Mouse (Mus musculus) CH12.LX (cell line): ENCODE results near the gene Slc17a3. TPM values are rescaled to one million over a fixed set of nuclear protein-coding genes. Genes with fewer than 3 reads are reported as not detected.

Experiments used
- DNase-seq: peaks from one replicate; pipeline ENCODE4 v3.0.0-alpha.2; 2013; ENCODE audit errors: extremely low read depth
- H3K27ac ChIP-seq: 2 replicates; pipeline ENCODE4 v1.5.1; 2012; ENCODE audit warnings: low read depth, mild to moderate bottlenecking, control low read depth, moderate library complexity; ENCODE audit not compliant: insufficient read depth
- H3K27me3 ChIP-seq: replicated peaks from 2 replicates; pipeline ENCODE3; 2012; ENCODE audit warnings: inconsistent platforms
- H3K36me3 ChIP-seq, 2 experiments: replicated peaks in 1 of 2; 2 replicates each; pipeline versions ENCODE3 to v1.6.1; 2012; ENCODE audit warnings: inconsistent platforms in 1 of 2, low read length in 1 of 2, mild to moderate bottlenecking in 1 of 2, mixed read lengths in 1 of 2, moderate library complexity in 1 of 2; ENCODE audit not compliant: control insufficient read depth in 1 of 2, insufficient read depth in 1 of 2
- H3K4me1 ChIP-seq, 2 experiments: 2 replicates each; pipeline ENCODE4 v1.6.1; 2012; ENCODE audit warnings: inconsistent platforms in 1 of 2, moderate library complexity in 1 of 2; ENCODE audit not compliant: insufficient read depth in 2 of 2, control insufficient read depth in 1 of 2
- H3K4me2 ChIP-seq: 2 replicates; pipeline ENCODE4 v1.6.1; 2012; ENCODE audit warnings: low read depth, mild to moderate bottlenecking, control low read depth; ENCODE audit not compliant: poor library complexity, insufficient read depth, severe bottlenecking
- H3K4me3 ChIP-seq, 3 experiments: fragments of 150-350 bp in 1 of 3; sonication (generic) in 1 of 3; replicated peaks in 1 of 3; 2 replicates each; pipeline versions ENCODE3 to v1.5.1; 2011 to 2012; ENCODE audit warnings: low read depth in 2 of 3, low read length in 2 of 3, mild to moderate bottlenecking in 2 of 3, moderate library complexity in 2 of 3, control low read depth in 1 of 3, improper control_type of control experiment in 1 of 3, inconsistent platforms in 1 of 3, mixed read lengths in 1 of 3; ENCODE audit not compliant: poor library complexity in 1 of 3
- H3K79me2 ChIP-seq: replicated peaks from 2 replicates; pipeline ENCODE4 v1.6.1; 2012; ENCODE audit warnings: mild to moderate bottlenecking, moderate library complexity; ENCODE audit not compliant: control insufficient read depth, poor library complexity, insufficient read depth, severe bottlenecking; ENCODE audit errors: extremely low read depth
- H3K9ac ChIP-seq: 2 replicates; pipeline ENCODE4 v1.6.1; 2012; ENCODE audit warnings: low read depth, mild to moderate bottlenecking, control low read depth, moderate library complexity; ENCODE audit not compliant: insufficient read depth
- H3K9me3 ChIP-seq: replicated peaks from 2 replicates; pipeline ENCODE3; 2012; ENCODE audit warnings: low read length, inconsistent platforms, mixed read lengths
- BHLHE40 ChIP-seq: IDR thresholded peaks from 2 replicates; pipeline ENCODE4 v1.6.1; 2011; ENCODE audit warnings: mild to moderate bottlenecking, low read depth, low read length, improper control_type of control experiment
- CHD1 ChIP-seq: IDR thresholded peaks from 2 replicates; pipeline ENCODE4 v1.6.1; 2012; ENCODE audit warnings: low read depth, low read length, improper control_type of control experiment, inconsistent platforms
- CTCF ChIP-seq, 2 experiments: IDR thresholded peaks in 1 of 2; conservative IDR thresholded peaks in 1 of 2; 2 replicates each; pipeline ENCODE4 v1.5.1; 2011 to 2012; ENCODE audit warnings: low read depth in 2 of 2, low read length in 2 of 2, improper control_type of control experiment in 1 of 2, inconsistent platforms in 1 of 2, mild to moderate bottlenecking in 1 of 2, moderate library complexity in 1 of 2
- E2F4 ChIP-seq: IDR thresholded peaks from 2 replicates; pipeline ENCODE4 v1.6.1; 2011; ENCODE audit warnings: low read depth, low read length, improper control_type of control experiment; ENCODE audit not compliant: insufficient replicate concordance
- ETS1 ChIP-seq: conservative IDR thresholded peaks from 2 replicates; pipeline ENCODE4 v1.6.1; 2012; ENCODE audit warnings: low read depth, mild to moderate bottlenecking, inconsistent platforms, low read length, improper control_type of control experiment, moderate library complexity
- GABPA ChIP-seq: IDR thresholded peaks from 2 replicates; pipeline ENCODE4 v1.6.1; 2012; ENCODE audit warnings: low read depth, low read length, improper control_type of control experiment, inconsistent platforms; ENCODE audit not compliant: insufficient replicate concordance
- IRF4 ChIP-seq: IDR thresholded peaks from 2 replicates; pipeline ENCODE4 v1.6.1; 2014; ENCODE audit warnings: low read depth, mild to moderate bottlenecking, inconsistent platforms, low read length, improper control_type of control experiment
- JUN ChIP-seq: IDR thresholded peaks from 2 replicates; pipeline ENCODE4 v1.6.1; 2011; ENCODE audit warnings: low read depth, mild to moderate bottlenecking, low read length, improper control_type of control experiment, moderate library complexity; ENCODE audit not compliant: insufficient read depth
- JUND ChIP-seq: conservative IDR thresholded peaks from 2 replicates; pipeline ENCODE4 v1.6.1; 2011; ENCODE audit warnings: low read depth, low read length, improper control_type of control experiment
- KAT2A ChIP-seq: IDR thresholded peaks from 2 replicates; pipeline ENCODE4 v1.6.1; 2012; ENCODE audit warnings: low read length, improper control_type of control experiment, inconsistent platforms; ENCODE audit not compliant: insufficient replicate concordance
- MAFK ChIP-seq: IDR thresholded peaks from 2 replicates; pipeline ENCODE4 v1.6.1; 2011; ENCODE audit warnings: low read length, improper control_type of control experiment; ENCODE audit not compliant: insufficient replicate concordance
- MAZ ChIP-seq: IDR thresholded peaks from 2 replicates; pipeline ENCODE4 v1.6.1; 2012; ENCODE audit warnings: low read depth, mild to moderate bottlenecking, inconsistent platforms, low read length, improper control_type of control experiment, moderate library complexity
- MEF2A ChIP-seq: IDR thresholded peaks from 2 replicates; pipeline ENCODE4 v1.6.1; 2014; ENCODE audit warnings: low read depth, mild to moderate bottlenecking, inconsistent platforms, low read length, improper control_type of control experiment, borderline replicate concordance
- MYC ChIP-seq: IDR thresholded peaks from 2 replicates; pipeline ENCODE4 v1.6.1; 2011; ENCODE audit warnings: low read depth, mild to moderate bottlenecking, improper control_type of control experiment, low read length
- NRF1 ChIP-seq: IDR thresholded peaks from 2 replicates; pipeline ENCODE4 v1.6.1; 2014; ENCODE audit warnings: low read depth, mild to moderate bottlenecking, inconsistent platforms, low read length, improper control_type of control experiment, moderate library complexity
- PAX5 ChIP-seq: IDR thresholded peaks from 2 replicates; pipeline ENCODE4 v1.6.1; 2012; ENCODE audit warnings: low read length, inconsistent platforms, mixed read lengths
- POLR2A ChIP-seq: IDR thresholded peaks from 2 replicates; pipeline ENCODE4 v1.6.1; 2011; ENCODE audit warnings: low read depth, mild to moderate bottlenecking, improper control_type of control experiment, low read length
- RAD21 ChIP-seq: IDR thresholded peaks from 2 replicates; pipeline ENCODE4 v1.6.1; 2011; ENCODE audit warnings: low read depth, mild to moderate bottlenecking, low read length, improper control_type of control experiment, moderate library complexity
- SIN3A ChIP-seq: IDR thresholded peaks from 2 replicates; pipeline ENCODE4 v1.6.1; 2012; ENCODE audit warnings: low read length, improper control_type of control experiment, inconsistent platforms
- SMC3 ChIP-seq: IDR thresholded peaks from 2 replicates; pipeline ENCODE4 v1.6.1; 2011; ENCODE audit warnings: low read depth, low read length, improper control_type of control experiment
- TBP ChIP-seq: conservative IDR thresholded peaks from 2 replicates; pipeline ENCODE4 v1.6.1; 2011; ENCODE audit warnings: low read depth, low read length, improper control_type of control experiment
- UBTF ChIP-seq: IDR thresholded peaks from 2 replicates; pipeline ENCODE4 v1.6.1; 2012; ENCODE audit warnings: low read depth, mild to moderate bottlenecking, inconsistent platforms, low read length, improper control_type of control experiment, moderate library complexity
- USF1 ChIP-seq: IDR thresholded peaks from 2 replicates; pipeline ENCODE4 v1.6.1; 2014; ENCODE audit warnings: low read depth, mild to moderate bottlenecking, inconsistent platforms, low read length, improper control_type of control experiment
- ZMIZ1 ChIP-seq: IDR thresholded peaks from 2 replicates; pipeline ENCODE4 v1.6.1; 2012; ENCODE audit warnings: low read depth, mild to moderate bottlenecking, inconsistent platforms, low read length, improper control_type of control experiment
- ZNF384 ChIP-seq: IDR thresholded peaks from 2 replicates; pipeline ENCODE4 v1.6.1; 2012; ENCODE audit warnings: low read depth, low read length, improper control_type of control experiment, inconsistent platforms
- dilution Hi-C: fragments of 300-500 bp; cut with MboI; formaldehyde crosslinking; loops from 2 replicates; pipeline ENCODE4 v1.14.3; 2020; ENCODE audit warnings: low sequenced_read_pairs; ENCODE audit not compliant: extremely low pct_unique_long_range_greater_than_20kb, extremely low pct_ligation_motif_present
- in situ Hi-C: fragments of 300-500 bp; cut with MboI; formaldehyde crosslinking; loops from 3 replicates; pipeline ENCODE4 v1.14.3; 2019; ENCODE audit warnings: low sequenced_read_pairs, low pct_ligation_motif_present, low pct_unique_long_range_greater_than_20kb, mixed read lengths
- polyA plus RNA-seq: library from polyadenylated mRNA; unstranded; fragments of >175 nt; gene quantifications from 2 replicates; pipeline ENCODE4 v1.2.1, GENCODE M21; 2012; ENCODE audit warnings: low read depth; ENCODE audit not compliant: insufficient read length
- total RNA-seq, 2 experiments: library from RNA; depleted of rRNA; stranded (reverse); fragments of 300-350 nt in 1 of 2; fragments of >200 nt in 1 of 2; gene quantifications; 2 replicates each; pipeline ENCODE4 v1.2.3; 2012 to 2014

Gene Slc17a3
- total and polyA plus RNA-seq, 3 experiments: not detected

DNA sequence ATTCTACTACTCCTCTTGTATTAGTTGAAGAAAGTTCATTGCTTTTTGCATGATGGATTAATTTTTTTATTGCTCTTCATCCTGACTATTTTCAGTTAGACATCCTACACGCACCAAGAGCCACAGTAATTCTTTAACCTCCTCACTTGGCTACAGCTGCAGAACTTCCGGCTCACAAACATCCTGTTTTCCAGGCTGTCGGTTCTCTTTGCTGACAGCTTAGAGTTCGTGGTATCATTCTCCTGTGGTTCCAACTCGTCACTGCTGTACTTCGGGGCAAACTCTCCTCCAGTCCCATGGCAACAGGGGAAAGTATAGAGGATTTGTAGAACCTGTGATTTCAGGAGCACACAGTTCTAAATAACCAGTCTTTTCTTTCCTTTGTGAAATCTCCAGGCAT, 59.0 kb downstream of the Slc17a3 start:
- Histone ChIP-seq H3K9ac (no peak overlapping the region), H3K27ac (no peak overlapping the region), H3K27me3 (no peaks in the 10 kb centered on the region), H3K36me3 (no peaks in the 10 kb centered on the region), H3K9me3 (no peaks in the 10 kb centered on the region), H3K4me2 (no peak overlapping the region), H3K4me1 (no peaks in the 10 kb centered on the region), H3K79me2 (no peaks in the 10 kb centered on the region), H3K4me3 (no peak overlapping the region)
- dilution Hi-C loops: no loop called here
- no peak for DNase-seq
- in situ Hi-C loops: no loop called here
- TF ChIP-seq USF1 (no peak), IRF4 (no peak), ZNF384 (no peak), CHD1 (no peak), MYC (no peak), ETS1 (no peak), E2F4 (no peak), NRF1 (no peak), PAX5 (no peak), TBP (no peak)

DNA sequence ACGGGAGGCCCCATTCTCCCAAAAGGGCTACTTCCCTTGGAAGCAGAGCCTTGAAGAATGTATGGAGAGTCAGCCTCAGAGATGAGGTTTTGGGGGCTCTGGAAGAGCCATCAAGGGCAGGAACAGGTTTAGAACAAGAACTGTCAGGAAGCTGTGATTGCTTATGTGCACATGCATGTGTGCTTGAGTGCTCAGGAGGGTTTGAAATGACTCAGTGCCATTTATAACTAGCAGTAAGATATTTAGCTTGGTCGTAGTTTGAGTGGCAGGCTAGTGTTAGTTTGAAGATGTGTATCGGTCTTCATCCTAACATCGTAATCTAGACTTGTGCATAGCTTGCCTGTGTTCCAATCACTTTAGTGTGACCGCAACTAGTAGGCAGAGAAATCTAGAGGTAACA, 67.7 kb downstream of the Slc17a3 start:
- H3K27ac ChIP-seq: no peak overlapping the region
- no peak overlapping the region for H3K4me2 ChIP-seq
- no peaks in the 10 kb centered on the region for H3K27me3 ChIP-seq
- H3K79me2 ChIP-seq: no peaks in the 10 kb centered on the region
- in situ Hi-C loops: no loop called here
- peaks cover 0 to 20% of the 10 kb centered on the region in 2 experiments; a peak in 2 of 4 replicates for H3K4me1 ChIP-seq
- peak; percentile 37 for TF ChIP-seq JUN
- no peak for TF ChIP-seq SMC3
- no peak for TF ChIP-seq NRF1
- TF ChIP-seq UBTF: no peak
- no peak for TF ChIP-seq CTCF (conservative IDR thresholded peaks at IDR 0.05 in 1 of 2, IDR thresholded peaks at IDR 0.05 in 1 of 2; ENCODE audit: low read depth in 2 of 2, low read length in 2 of 2)
- TF ChIP-seq MEF2A: 0 out of 2 replicates have a peak, but pooled peaks have one; percentile 37
- no peak for TF ChIP-seq KAT2A
- no peak for TF ChIP-seq MAZ
- peak; percentile 49; the same call in 1 of the 2 replicates for TF ChIP-seq JUND
- TF ChIP-seq POLR2A: no peak
- no peak for TF ChIP-seq ZMIZ1
- TF ChIP-seq IRF4: peak; percentile 60
- no peak for TF ChIP-seq GABPA
- TF ChIP-seq RAD21: no peak
- no peak for TF ChIP-seq SIN3A
- TF ChIP-seq MAFK: no peak
- peak; percentile 78 for TF ChIP-seq BHLHE40
- H3K36me3 ChIP-seq: no peaks in the 10 kb centered on the region
- dilution Hi-C loops: no loop called here
- no peak overlapping the region for H3K4me3 ChIP-seq
- DNase-seq: peak; percentile 16
- H3K9ac ChIP-seq: no peak overlapping the region
- H3K9me3 ChIP-seq: no peaks in the 10 kb centered on the region
